Mouse (Mus musculus) ES-Bruce4 (cell line): ENCODE results near the gene Slc12a3.

Experiments used
- CTCF ChIP-seq: IDR thresholded peaks from one replicate; pipeline ENCODE4 v1.8.1; 2011; ENCODE audit warnings: low read depth, low read length
- POLR2A ChIP-seq: IDR thresholded peaks from one replicate; pipeline ENCODE4 v1.8.1; 2011; ENCODE audit warnings: low read length; ENCODE audit not compliant: insufficient read depth

DNA sequence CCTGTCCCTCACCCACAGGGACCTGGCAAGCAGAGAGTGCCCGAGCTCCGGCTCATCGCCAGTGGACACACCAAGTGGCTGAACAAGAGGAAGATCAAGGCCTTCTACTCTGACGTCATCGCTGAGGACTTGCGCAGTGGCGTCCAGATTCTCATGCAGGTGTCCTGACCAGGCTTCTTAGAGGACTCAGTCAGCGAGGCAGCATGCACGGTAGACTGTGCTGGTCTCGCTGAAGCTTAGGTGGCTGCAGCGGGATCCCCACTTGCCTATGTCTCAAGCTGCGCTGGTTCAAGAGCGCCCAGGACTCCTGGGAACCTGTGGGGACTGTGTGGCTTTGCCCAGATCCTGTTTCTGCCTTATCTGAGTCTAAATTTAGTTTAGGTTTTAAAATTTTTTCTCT, 17.3 kb downstream of the Slc12a3 start:
- TF ChIP-seq CTCF (no peak), POLR2A (no peak)
